Mouse (Mus musculus) kidney, embryonic 15.5 days (tissue): ENCODE data around the gene Dus4l. TPM values are rescaled to one million over a fixed set of nuclear protein-coding genes. Genes with fewer than 3 reads are reported as not detected.
"Not testable (repeated sequence)": the region's sequence is repeated elsewhere in the genome, so short reads cannot be mapped to it uniquely, and the experiment has no call there.

Experiments used
- ATAC-seq: fragments of 200-750 bp; cut with Nextera tagmentation; replicated peaks from 2 replicates; pipeline ENCODE4 v1.8.0; 2017; ENCODE audit warnings: moderate TSS enrichment; ENCODE audit not compliant: low FRiP score
- H3K27ac ChIP-seq: fragments of 300-500 bp; sonication (generic); 2 replicates; pipeline ENCODE4 v1.5.1; 2015; ENCODE audit warnings: mild to moderate bottlenecking, inconsistent platforms
- H3K27me3 ChIP-seq: fragments of 300-500 bp; sonication (generic); 2 replicates; pipeline ENCODE4 v1.6.1; 2015; ENCODE audit warnings: inconsistent platforms
- H3K36me3 ChIP-seq: fragments of 300-500 bp; sonication (generic); 2 replicates; pipeline ENCODE4 v1.6.1; 2015; ENCODE audit warnings: inconsistent platforms
- H3K4me1 ChIP-seq: fragments of 300-500 bp; sonication (generic); 2 replicates; pipeline ENCODE4 v1.6.1; 2015; ENCODE audit warnings: inconsistent platforms
- H3K4me2 ChIP-seq: fragments of 300-500 bp; sonication (generic); 2 replicates; pipeline ENCODE4 v1.6.1; 2015; ENCODE audit warnings: moderate library complexity, mild to moderate bottlenecking, inconsistent platforms
- H3K4me3 ChIP-seq: fragments of 300-500 bp; sonication (generic); replicated peaks from 2 replicates; pipeline ENCODE4 v1.5.1; 2015; ENCODE audit warnings: mild to moderate bottlenecking, inconsistent platforms
- H3K9ac ChIP-seq: fragments of 300-500 bp; sonication (generic); 2 replicates; pipeline ENCODE4 v1.6.1; 2015; ENCODE audit warnings: mild to moderate bottlenecking, inconsistent platforms
- H3K9me3 ChIP-seq: fragments of 300-500 bp; sonication (generic); replicated peaks from 2 replicates; pipeline ENCODE4 v1.6.1; 2016; ENCODE audit warnings: inconsistent platforms
- WGBS: fragments of 180-500 bp; shearing (Covaris S2); methylation state at CpG from one replicate; pipeline ENCODE4 v1.1.7; 2015; ENCODE audit warnings: mixed read lengths; 5-methylcytosine and 5-hydroxymethylcytosine counted together
- polyA plus RNA-seq: library from polyadenylated mRNA; unstranded; fragments of >200 nt; fragmentation: Nextera tagmentation; extraction: Ambion mirVana; gene quantifications from 2 replicates; pipeline ENCODE4 v1.2.1, GENCODE M21; 2015

Dus4l gene
- polyA plus RNA-seq, 1 experiment from 2014 or later, result 14.6 TPM

- Histone ChIP-seq H3K4me3 (peak within 1 kb of the TSS; percentile 65), H3K4me1 (peaks cover 14% of the 10 kb centered on the region), H3K4me2 (peak within 1 kb of the TSS; percentile 87), H3K27me3 (no peaks in the 10 kb centered on the region), H3K9me3 (no peaks in the 10 kb centered on the region), H3K36me3 (peaks cover 5% of the 10 kb centered on the region; the same call in 1 of the 2 replicates), H3K27ac (peak within 1 kb of the TSS; percentile 80), H3K9ac (peak within 1 kb of the TSS; percentile 69)
- WGBS, result 2% methylated on average over 68 of the region's 73 CpGs
- peak; percentile 91 for ATAC-seq
Observed at GRCm38 (mm10) chr12:31634343-31635239, 20.0 kb downstream of the Dus4l start, which contains the start of gene Bcap29. Gene Bcap29, minus strand, starts transcription at chr12:31634658.

GRCm38 (mm10) chr12:31633970-31634342 is 20.7 kb downstream of the Dus4l start:
- WGBS, result 12% methylated on average over 13 of the region's 13 CpGs
- H3K4me2 ChIP-seq, result peak overlapping the region; percentile 87
- no peaks in the 10 kb centered on the region for H3K27me3 ChIP-seq
- peak overlapping the region; percentile 69 for H3K9ac ChIP-seq
- peaks cover 7% of the 10 kb centered on the region; the same call in 1 of the 2 replicates for H3K36me3 ChIP-seq
- peak overlapping the region; percentile 80 for H3K27ac ChIP-seq
- no peaks in the 10 kb centered on the region for H3K9me3 ChIP-seq
- peak overlapping the region; percentile 65 for H3K4me3 ChIP-seq
- peaks cover 14% of the 10 kb centered on the region for H3K4me1 ChIP-seq
- peak; percentile 44 for ATAC-seq

GRCm38 (mm10) chr12:31628396-31628795 is 26.2 kb downstream of the Dus4l start:
- not testable (repeated sequence) for H3K4me1 ChIP-seq, H3K4me2 ChIP-seq, H3K4me3 ChIP-seq, ATAC-seq, H3K27me3 ChIP-seq, H3K9ac ChIP-seq, H3K9me3 ChIP-seq, H3K27ac ChIP-seq
- peaks cover 38% of the 10 kb centered on the region for H3K36me3 ChIP-seq
- 94% methylated on average over 9 of the region's 9 CpGs for WGBS

GRCm38 (mm10) chr12:31625016-31625415 is 29.6 kb downstream of the Dus4l start:
- Histone ChIP-seq H3K4me1 (no peaks in the 10 kb centered on the region), H3K27me3 (no peaks in the 10 kb centered on the region), H3K9ac (no peak overlapping the region), H3K4me3 (no peak overlapping the region), H3K9me3 (no peaks in the 10 kb centered on the region), H3K27ac (no peak overlapping the region), H3K4me2 (no peak overlapping the region), H3K36me3 (peaks cover 37% of the 10 kb centered on the region)
- 92% methylated on average over 1 of the region's 1 CpGs for WGBS
- ATAC-seq, result no peak

GRCm38 (mm10) chr12:31620106-31620505 is 34.5 kb downstream of the Dus4l start:
- Histone ChIP-seq H3K4me1 (no peaks in the 10 kb centered on the region), H3K27ac (no peak overlapping the region), H3K4me3 (no peak overlapping the region), H3K4me2 (no peak overlapping the region), H3K36me3 (peaks cover 19% of the 10 kb centered on the region), H3K9me3 (no peaks in the 10 kb centered on the region), H3K27me3 (no peaks in the 10 kb centered on the region), H3K9ac (no peak overlapping the region)
- WGBS, result 77% methylated on average over 8 of the region's 8 CpGs
- ATAC-seq, result no peak

- no peaks in the 10 kb centered on the region for H3K4me1 ChIP-seq
- H3K27me3 ChIP-seq, result no peaks in the 10 kb centered on the region
- peaks cover 14% of the 10 kb centered on the region; the same call in 1 of the 2 replicates for H3K36me3 ChIP-seq
- H3K9ac ChIP-seq, result no peak overlapping the region
- no peak overlapping the region for H3K4me2 ChIP-seq
- no peak for ATAC-seq
- 76% methylated on average over 4 of the region's 4 CpGs for WGBS
- H3K9me3 ChIP-seq, result no peaks in the 10 kb centered on the region
- H3K27ac ChIP-seq, result no peak overlapping the region
- H3K4me3 ChIP-seq, result no peak overlapping the region
Observed at GRCm38 (mm10) chr12:31613353-31613752, 41.3 kb downstream of the Dus4l start.

GRCm38 (mm10) chr12:31608138-31608537 is 46.5 kb downstream of the Dus4l start:
- 0 out of 2 replicates have a peak, but pooled peaks cover 3% of the 10 kb centered on the region for H3K36me3 ChIP-seq
- 32% methylated on average over 3 of the region's 3 CpGs for WGBS
- no peak overlapping the region for H3K4me2 ChIP-seq
- no peaks in the 10 kb centered on the region for H3K4me1 ChIP-seq
- no peaks in the 10 kb centered on the region for H3K27me3 ChIP-seq
- H3K9ac ChIP-seq, result no peak overlapping the region
- H3K27ac ChIP-seq, result no peak overlapping the region
- ATAC-seq, result no peak
- no peak overlapping the region for H3K4me3 ChIP-seq
- no peaks in the 10 kb centered on the region for H3K9me3 ChIP-seq

GRCm38 (mm10) chr12:31604894-31605293 is 49.7 kb downstream of the Dus4l start:
- no peaks in the 10 kb centered on the region for H3K27me3 ChIP-seq
- H3K4me1 ChIP-seq, result no peaks in the 10 kb centered on the region
- ATAC-seq, result no peak
- no peak overlapping the region for H3K9ac ChIP-seq
- H3K27ac ChIP-seq, result no peak overlapping the region
- no peak overlapping the region for H3K4me2 ChIP-seq
- no peaks in the 10 kb centered on the region for H3K9me3 ChIP-seq
- 84% methylated on average over 3 of the region's 3 CpGs for WGBS
- H3K36me3 ChIP-seq, result 0 out of 2 replicates have a peak, but pooled peaks cover 3% of the 10 kb centered on the region
- no peak overlapping the region for H3K4me3 ChIP-seq

- Histone ChIP-seq H3K9ac (no peak overlapping the region), H3K4me1 (no peaks in the 10 kb centered on the region), H3K9me3 (no peaks in the 10 kb centered on the region), H3K4me2 (no peak overlapping the region), H3K4me3 (no peak overlapping the region), H3K36me3 (peaks cover 6% of the 10 kb centered on the region; the same call in 1 of the 2 replicates), H3K27me3 (no peaks in the 10 kb centered on the region), H3K27ac (no peak overlapping the region)
- 71% methylated on average over 6 of the region's 6 CpGs for WGBS
- no peak for ATAC-seq
Observed at GRCm38 (mm10) chr12:31603586-31603985, 51.0 kb downstream of the Dus4l start.

- no peak overlapping the region for H3K4me3 ChIP-seq
- no peak for ATAC-seq
Observed at GRCm38 (mm10) chr12:31594296-31594695, 60.3 kb downstream of the Dus4l start.

GRCm38 (mm10) chr12:31592011-31592410 is 62.6 kb downstream of the Dus4l start:
- Histone ChIP-seq H3K27me3 (no peaks in the 10 kb centered on the region), H3K36me3 (0 out of 2 replicates have a peak, but pooled peaks cover 3% of the 10 kb centered on the region), H3K4me3 (no peak overlapping the region), H3K9ac (no peak overlapping the region), H3K27ac (no peak overlapping the region), H3K4me2 (no peak overlapping the region), H3K9me3 (no peaks in the 10 kb centered on the region), H3K4me1 (no peaks in the 10 kb centered on the region)
- 27% methylated on average over 3 of the region's 3 CpGs for WGBS
- no peak for ATAC-seq

More at GRCm38 (mm10) chr12:31594296-31594695, 60.3 kb downstream of the Dus4l start:
- 91% methylated on average over 3 of the region's 3 CpGs for WGBS
- Histone ChIP-seq H3K9me3 (no peaks in the 10 kb centered on the region), H3K4me2 (no peak overlapping the region), H3K4me1 (no peaks in the 10 kb centered on the region), H3K27ac (no peak overlapping the region), H3K36me3 (peaks cover 6% of the 10 kb centered on the region; the same call in 1 of the 2 replicates), H3K27me3 (no peaks in the 10 kb centered on the region), H3K9ac (no peak overlapping the region)
